Mouse (Mus musculus): ENCODE data around the gene Mgmt. TPM values are rescaled to one million over a fixed set of nuclear protein-coding genes. Genes with fewer than 3 reads are reported as not detected.

The Mgmt gene
- polyA plus RNA-seq, 1 experiment from 2014 or later: 5.8 TPM

- peaks cover 11% of the 10 kb centered on the region for H3K4me1 ChIP-seq (ENCODE audit: control insufficient read depth, insufficient read depth, low read length)
- no peak for ATAC-seq (ENCODE audit: low FRiP score, low TSS enrichment)
- no peak overlapping the region for H3K9ac ChIP-seq (ENCODE audit: low read depth, low read length)
- H3K4me2 ChIP-seq (replicated peaks; ENCODE audit: low read depth, low read length): no peak overlapping the region; the same call in 1 of the 2 replicates
- H3K27me3 ChIP-seq (ENCODE audit: control insufficient read depth, insufficient read depth, low read length): 0 out of 2 replicates have a peak, but pooled peaks cover 2% of the 10 kb centered on the region
- 30% methylated on average over 15 of the region's 15 CpGs for WGBS
- no peaks in the 10 kb centered on the region for H3K9me3 ChIP-seq (ENCODE audit: control insufficient read depth, low read length)
- H3K36me3 ChIP-seq (ENCODE audit: control insufficient read depth, insufficient read depth, low read length): no peaks in the 10 kb centered on the region
- H3K4me3 ChIP-seq (ENCODE audit: low read length): no peak overlapping the region
- no peak overlapping the region for H3K27ac ChIP-seq (ENCODE audit: low read depth, low read length)
Observed at GRCm38 (mm10) chr7:137001215-137001614, 106.8 kb downstream of the Mgmt start.

GRCm38 (mm10) chr7:137001783-137002182 is 107.4 kb downstream of the Mgmt start:
- Histone ChIP-seq H3K4me1 (ENCODE audit: control insufficient read depth, insufficient read depth, low read length) (peaks cover 11% of the 10 kb centered on the region), H3K36me3 (ENCODE audit: control insufficient read depth, insufficient read depth, low read length) (no peaks in the 10 kb centered on the region), H3K9ac (ENCODE audit: low read depth, low read length) (no peak overlapping the region), H3K9me3 (ENCODE audit: control insufficient read depth, low read length) (no peaks in the 10 kb centered on the region), H3K27ac (ENCODE audit: low read depth, low read length) (no peak overlapping the region), H3K4me2 (replicated peaks; ENCODE audit: low read depth, low read length) (no peak overlapping the region), H3K4me3 (ENCODE audit: low read length) (no peak overlapping the region), H3K27me3 (ENCODE audit: control insufficient read depth, insufficient read depth, low read length) (0 out of 2 replicates have a peak, but pooled peaks cover 2% of the 10 kb centered on the region)
- peak; percentile 42; the same call in 1 of the 2 replicates for ATAC-seq (ENCODE audit: low FRiP score, low TSS enrichment)
- 35% methylated on average over 5 of the region's 5 CpGs for WGBS

- Histone ChIP-seq H3K27me3 (ENCODE audit: control insufficient read depth, insufficient read depth, low read length) (0 out of 2 replicates have a peak, but pooled peaks cover 2% of the 10 kb centered on the region), H3K9me3 (ENCODE audit: control insufficient read depth, low read length) (no peaks in the 10 kb centered on the region), H3K4me1 (ENCODE audit: control insufficient read depth, insufficient read depth, low read length) (peaks cover 11% of the 10 kb centered on the region), H3K9ac (ENCODE audit: low read depth, low read length) (no peak overlapping the region), H3K4me3 (ENCODE audit: low read length) (no peak overlapping the region), H3K27ac (ENCODE audit: low read depth, low read length) (no peak overlapping the region), H3K4me2 (replicated peaks; ENCODE audit: low read depth, low read length) (no peak overlapping the region), H3K36me3 (ENCODE audit: control insufficient read depth, insufficient read depth, low read length) (no peaks in the 10 kb centered on the region)
- 74% methylated on average over 3 of the region's 3 CpGs for WGBS
- ATAC-seq (ENCODE audit: low FRiP score, low TSS enrichment): no peak
Observed at GRCm38 (mm10) chr7:137002431-137002830, 108.0 kb downstream of the Mgmt start.

GRCm38 (mm10) chr7:137005293-137005692 is 110.9 kb downstream of the Mgmt start:
- no peak overlapping the region for H3K27ac ChIP-seq (ENCODE audit: low read depth, low read length)
- H3K9me3 ChIP-seq (ENCODE audit: control insufficient read depth, low read length): no peaks in the 10 kb centered on the region
- no peak for ATAC-seq (ENCODE audit: low FRiP score, low TSS enrichment)
- no peak overlapping the region for H3K9ac ChIP-seq (ENCODE audit: low read depth, low read length)
- no peaks in the 10 kb centered on the region for H3K36me3 ChIP-seq (ENCODE audit: control insufficient read depth, insufficient read depth, low read length)
- H3K4me1 ChIP-seq (ENCODE audit: control insufficient read depth, insufficient read depth, low read length): peaks cover 11% of the 10 kb centered on the region
- H3K4me2 ChIP-seq (replicated peaks; ENCODE audit: low read depth, low read length): no peak overlapping the region
- no peaks in the 10 kb centered on the region for H3K27me3 ChIP-seq (ENCODE audit: control insufficient read depth, insufficient read depth, low read length)
- no peak overlapping the region for H3K4me3 ChIP-seq (ENCODE audit: low read length)
- 40% methylated on average over 11 of the region's 11 CpGs for WGBS

- 72% methylated on average over 6 of the region's 6 CpGs for WGBS
- Histone ChIP-seq H3K9me3 (ENCODE audit: control insufficient read depth, low read length) (no peaks in the 10 kb centered on the region), H3K4me2 (replicated peaks; ENCODE audit: low read depth, low read length) (no peak overlapping the region), H3K4me3 (ENCODE audit: low read length) (no peak overlapping the region), H3K27me3 (ENCODE audit: control insufficient read depth, insufficient read depth, low read length) (no peaks in the 10 kb centered on the region), H3K4me1 (ENCODE audit: control insufficient read depth, insufficient read depth, low read length) (no peaks in the 10 kb centered on the region), H3K36me3 (ENCODE audit: control insufficient read depth, insufficient read depth, low read length) (no peaks in the 10 kb centered on the region), H3K27ac (ENCODE audit: low read depth, low read length) (no peak overlapping the region), H3K9ac (ENCODE audit: low read depth, low read length) (no peak overlapping the region)
- no peak for ATAC-seq (ENCODE audit: low FRiP score, low TSS enrichment)
Observed at GRCm38 (mm10) chr7:137008321-137008720, 113.9 kb downstream of the Mgmt start.

GRCm38 (mm10) chr7:137009732-137010275 is 115.4 kb downstream of the Mgmt start:
- Histone ChIP-seq H3K4me3 (ENCODE audit: low read length) (no peak overlapping the region), H3K4me1 (ENCODE audit: control insufficient read depth, insufficient read depth, low read length) (no peaks in the 10 kb centered on the region), H3K9ac (ENCODE audit: low read depth, low read length) (no peak overlapping the region), H3K9me3 (ENCODE audit: control insufficient read depth, low read length) (no peaks in the 10 kb centered on the region), H3K27me3 (ENCODE audit: control insufficient read depth, insufficient read depth, low read length) (no peaks in the 10 kb centered on the region), H3K36me3 (ENCODE audit: control insufficient read depth, insufficient read depth, low read length) (no peaks in the 10 kb centered on the region), H3K4me2 (replicated peaks; ENCODE audit: low read depth, low read length) (no peak overlapping the region), H3K27ac (ENCODE audit: low read depth, low read length) (no peak overlapping the region)
- WGBS: 87% methylated on average over 19 of the region's 19 CpGs
- ATAC-seq (ENCODE audit: low FRiP score, low TSS enrichment): no peak

- H3K9ac ChIP-seq (ENCODE audit: low read depth, low read length): no peak overlapping the region
- H3K4me3 ChIP-seq (ENCODE audit: low read length): no peak overlapping the region
- no peak overlapping the region for H3K4me2 ChIP-seq (replicated peaks; ENCODE audit: low read depth, low read length)
- no peaks in the 10 kb centered on the region for H3K9me3 ChIP-seq (ENCODE audit: control insufficient read depth, low read length)
- WGBS: 77% methylated on average over 2 of the region's 2 CpGs
- H3K27me3 ChIP-seq (ENCODE audit: control insufficient read depth, insufficient read depth, low read length): no peaks in the 10 kb centered on the region
- H3K4me1 ChIP-seq (ENCODE audit: control insufficient read depth, insufficient read depth, low read length): no peaks in the 10 kb centered on the region
- H3K27ac ChIP-seq (ENCODE audit: low read depth, low read length): no peak overlapping the region
- no peaks in the 10 kb centered on the region for H3K36me3 ChIP-seq (ENCODE audit: control insufficient read depth, insufficient read depth, low read length)
- ATAC-seq (ENCODE audit: low FRiP score, low TSS enrichment): no peak
Observed at GRCm38 (mm10) chr7:137010451-137010850, 116.0 kb downstream of the Mgmt start.

- Histone ChIP-seq H3K36me3 (ENCODE audit: control insufficient read depth, insufficient read depth, low read length) (no peaks in the 10 kb centered on the region), H3K9ac (ENCODE audit: low read depth, low read length) (no peak overlapping the region), H3K4me3 (ENCODE audit: low read length) (no peak overlapping the region), H3K4me2 (replicated peaks; ENCODE audit: low read depth, low read length) (no peak overlapping the region), H3K4me1 (ENCODE audit: control insufficient read depth, insufficient read depth, low read length) (no peaks in the 10 kb centered on the region), H3K9me3 (ENCODE audit: control insufficient read depth, low read length) (no peaks in the 10 kb centered on the region), H3K27ac (ENCODE audit: low read depth, low read length) (no peak overlapping the region), H3K27me3 (ENCODE audit: control insufficient read depth, insufficient read depth, low read length) (no peaks in the 10 kb centered on the region)
- no peak for ATAC-seq (ENCODE audit: low FRiP score, low TSS enrichment)
- 67% methylated on average over 8 of the region's 8 CpGs for WGBS
Observed at GRCm38 (mm10) chr7:137012687-137013086, 118.3 kb downstream of the Mgmt start.

- 62% methylated on average over 3 of the region's 3 CpGs for WGBS
- Histone ChIP-seq H3K4me3 (ENCODE audit: low read length) (no peak overlapping the region), H3K9ac (ENCODE audit: low read depth, low read length) (no peak overlapping the region), H3K4me2 (replicated peaks; ENCODE audit: low read depth, low read length) (no peak overlapping the region), H3K27ac (ENCODE audit: low read depth, low read length) (no peak overlapping the region), H3K27me3 (ENCODE audit: control insufficient read depth, insufficient read depth, low read length) (no peaks in the 10 kb centered on the region), H3K36me3 (ENCODE audit: control insufficient read depth, insufficient read depth, low read length) (no peaks in the 10 kb centered on the region), H3K9me3 (ENCODE audit: control insufficient read depth, low read length) (no peaks in the 10 kb centered on the region), H3K4me1 (ENCODE audit: control insufficient read depth, insufficient read depth, low read length) (no peaks in the 10 kb centered on the region)
- ATAC-seq (ENCODE audit: low FRiP score, low TSS enrichment): no peak
Observed at GRCm38 (mm10) chr7:137013433-137013832, 119.0 kb downstream of the Mgmt start.

Data from kidney, embryonic 14.5 days (tissue).